Mouse (Mus musculus): ENCODE measurements at regions not wholly inside any gene's neighbourhood (a gene's known extent, or its start where the extent isn't known, plus 50 kb on each side); places are given as distances from the start of the nearest gene placed in this dataset.

DNA sequence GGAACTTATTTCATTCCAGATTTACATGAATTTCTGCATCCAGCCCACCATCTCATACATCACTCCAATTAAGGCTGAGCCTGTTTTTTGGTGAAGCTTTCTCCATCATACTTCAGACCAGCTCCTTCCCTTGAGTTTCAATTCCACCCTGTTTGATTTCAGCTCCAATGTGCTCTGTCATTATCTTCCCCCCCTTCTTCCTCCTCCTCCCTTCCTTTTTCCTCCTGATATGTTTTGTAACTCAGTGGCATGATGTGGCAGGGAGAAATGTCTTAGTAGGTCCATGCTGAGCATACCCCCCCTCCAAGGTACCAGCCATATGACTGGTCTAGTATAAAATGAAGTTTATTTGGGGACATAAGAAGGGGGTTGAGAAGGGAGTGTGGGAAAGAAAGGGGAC, 420.8 kb downstream of the Atp23 start:
- no peak for DNase-seq

DNA sequence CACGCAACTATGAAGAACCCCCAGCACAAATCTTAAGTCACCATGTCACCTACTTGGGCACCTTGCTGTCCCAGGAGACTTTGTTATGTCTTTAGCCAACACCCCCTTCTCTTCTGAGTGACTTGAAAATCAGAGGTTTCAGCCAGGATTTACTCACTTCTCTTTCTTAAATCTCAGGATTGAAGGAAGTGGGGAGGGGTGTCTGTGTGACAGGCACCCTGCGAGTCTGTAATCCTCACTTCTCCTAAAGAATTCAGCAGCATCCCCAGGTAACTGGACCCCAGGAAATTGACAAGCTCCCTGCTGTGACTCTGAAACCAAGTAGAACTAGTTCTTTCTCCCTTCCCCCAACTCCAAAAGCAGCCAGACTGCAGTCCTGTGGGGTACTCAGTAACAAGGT, 421.4 kb downstream of the Atp23 start:
- DNase-seq: no peak

- no peak for DNase-seq
Measured at GRCm38 (mm10) chr10:126473050-126473719, 428.0 kb downstream of the Atp23 start.

DNA sequence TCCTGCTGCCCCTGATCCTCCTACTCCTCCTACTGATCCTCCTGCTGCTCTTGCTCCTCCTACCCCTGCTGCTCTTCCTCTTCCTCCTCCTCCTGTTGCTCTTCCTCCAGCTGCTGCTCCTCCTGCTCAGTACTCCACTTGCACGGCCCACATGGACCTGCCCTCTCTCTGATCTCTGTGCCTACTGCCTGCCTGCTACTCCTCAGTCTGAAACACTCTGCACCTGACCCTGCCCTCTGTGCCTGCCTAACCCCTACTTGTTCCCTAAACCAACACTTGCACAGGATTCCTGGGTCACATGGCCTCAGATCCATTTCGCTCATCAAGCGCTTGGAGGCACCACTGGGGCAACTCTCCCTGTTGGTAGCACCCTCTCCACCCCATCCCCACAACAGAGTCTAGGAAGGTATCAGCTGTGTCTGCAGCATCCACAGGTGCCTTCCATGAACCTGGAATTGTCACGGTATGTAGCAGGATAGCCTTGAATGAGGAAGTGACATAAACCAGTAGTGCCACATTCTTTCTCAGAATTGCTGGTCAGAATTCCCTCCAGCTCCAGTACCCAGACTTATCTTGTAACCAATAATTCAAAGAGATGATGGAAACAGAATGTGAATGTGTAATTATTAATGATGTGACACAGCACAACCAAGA, 430.2 kb downstream of the Atp23 start:
- no peak for DNase-seq

- DNase-seq: no peak
Measured at GRCm38 (mm10) chr10:126462770-126463169, 438.4 kb downstream of the Atp23 start.

DNA sequence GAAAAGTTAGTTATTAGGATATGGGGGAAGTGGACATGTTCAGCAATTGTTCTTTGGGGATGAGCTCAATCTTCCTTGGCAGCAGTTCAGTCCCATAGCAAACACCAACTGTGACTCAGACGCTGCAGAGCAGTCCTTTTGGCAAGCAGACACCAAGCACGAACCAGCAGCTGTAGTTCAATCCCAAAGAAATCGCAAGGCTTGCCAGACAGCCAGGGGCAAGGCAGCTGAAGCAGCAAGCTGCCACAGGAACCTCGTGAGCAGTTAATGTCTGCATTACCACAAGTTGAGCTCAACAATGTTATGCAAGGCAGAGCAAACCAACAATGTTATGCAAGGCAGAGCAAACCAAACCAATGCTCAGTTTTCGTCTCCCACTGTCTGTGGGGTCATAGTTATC, 442.6 kb downstream of the Atp23 start:
- DNase-seq: no peak

DNA sequence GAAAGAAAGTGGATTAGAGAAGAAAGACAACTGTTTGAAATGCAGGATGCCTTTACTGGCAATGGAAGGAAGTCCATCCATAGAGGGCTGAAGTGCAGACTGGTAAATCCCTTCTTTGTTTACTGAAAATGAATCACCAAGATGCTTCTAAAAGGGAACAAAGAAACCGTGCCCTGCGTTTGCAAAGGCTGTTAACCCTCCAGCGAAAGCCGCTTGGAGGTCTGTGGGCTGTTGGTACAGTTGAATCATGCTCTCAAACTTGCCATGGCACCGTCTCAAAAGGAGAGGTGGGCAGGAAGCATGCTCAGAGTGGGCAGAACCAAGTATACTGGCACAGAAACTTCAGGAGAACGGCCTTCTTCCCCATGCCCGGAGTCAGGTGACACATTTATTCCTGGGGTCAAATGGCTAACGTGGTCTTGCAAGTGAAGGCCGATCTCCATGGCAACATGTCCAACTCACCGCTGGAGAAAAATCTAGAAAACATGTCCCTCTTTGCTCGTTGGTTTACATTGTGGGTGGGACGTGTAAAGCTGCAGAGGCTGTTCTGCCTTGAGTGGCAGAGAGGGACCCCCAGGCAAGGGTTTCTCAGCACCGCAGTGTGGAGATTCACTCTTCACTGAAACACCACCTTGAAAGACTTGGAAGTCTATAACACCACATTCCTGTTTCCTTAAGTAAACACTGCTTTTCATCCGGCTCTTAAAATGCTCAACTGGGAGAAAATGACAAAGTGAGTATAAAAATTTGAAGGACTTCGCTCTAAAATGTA, 448.2 kb downstream of the Atp23 start:
- no peak for DNase-seq

- DNase-seq: no peak
Measured at GRCm38 (mm10) chr10:126452057-126452622, 449.0 kb downstream of the Atp23 start.

DNA sequence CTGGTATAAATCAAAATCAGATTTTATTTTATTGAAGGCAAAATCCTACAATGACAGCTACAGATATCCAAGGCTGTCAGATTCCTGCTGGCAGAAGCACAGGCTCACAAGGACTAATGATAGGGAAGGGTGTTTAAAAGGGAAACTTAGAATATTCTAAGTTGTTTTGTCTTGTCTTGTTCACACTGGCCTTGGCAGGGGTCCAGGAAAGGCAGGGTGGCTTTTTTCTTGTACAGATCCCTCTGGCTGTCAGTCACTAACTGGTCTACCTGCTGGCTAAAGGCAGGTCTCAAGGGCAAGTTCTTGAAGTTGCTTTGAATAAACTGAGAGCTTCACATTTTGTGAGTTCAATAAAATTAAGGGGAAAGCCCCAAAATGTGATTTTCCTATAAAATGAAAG, 465.3 kb downstream of the Lrig3 start:
- DNase-seq: no peak

DNA sequence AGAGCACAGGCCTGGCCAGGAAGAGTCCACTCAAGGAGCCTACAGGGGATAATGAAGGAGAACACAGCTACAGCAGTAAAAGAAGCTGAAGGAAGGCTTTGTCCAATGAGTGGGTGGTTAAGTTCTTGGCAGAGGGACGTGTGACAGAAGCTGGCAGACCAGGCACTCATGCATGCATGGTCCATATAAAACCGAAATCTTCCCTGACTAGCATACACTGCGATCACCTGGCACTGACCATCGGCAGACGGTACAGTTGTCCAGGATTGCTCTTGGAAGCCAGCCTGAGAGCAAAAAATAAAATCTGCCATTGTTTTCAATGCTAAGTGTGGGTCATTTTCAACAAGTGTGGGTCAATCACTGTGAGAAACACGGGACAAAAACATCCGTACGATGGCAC, 464.4 kb downstream of the Lrig3 start:
- no peak for DNase-seq

GRCm38 (mm10) chr10:126429502-126429901, 463.5 kb downstream of the Lrig3 start:
- DNase-seq: no peak

GRCm38 (mm10) chr10:126422066-126422465, 456.1 kb downstream of the Lrig3 start:
- no peak for DNase-seq

GRCm38 (mm10) chr10:126413786-126414185, 447.8 kb downstream of the Lrig3 start:
- no peak for DNase-seq

DNA sequence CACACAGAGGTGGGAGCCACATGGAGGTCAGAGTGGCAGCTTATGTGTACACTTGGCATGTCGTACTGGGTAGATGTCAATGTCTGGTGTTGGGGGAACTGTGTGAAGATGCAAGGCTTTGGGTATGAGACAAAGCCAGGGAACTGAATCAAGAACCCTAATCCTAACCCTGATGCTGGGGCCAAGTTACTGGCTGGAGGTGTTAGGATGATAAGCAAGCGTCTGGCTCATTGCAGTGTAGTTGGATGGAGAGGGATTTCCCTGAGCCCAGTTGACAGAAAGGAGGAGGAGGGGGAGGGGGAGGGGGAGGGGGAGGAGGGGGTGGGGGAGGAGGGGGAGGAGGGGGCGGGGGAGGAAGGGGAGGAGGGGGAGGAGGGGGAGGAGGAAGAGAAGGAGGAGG, 426.3 kb downstream of the Lrig3 start:
- DNase-seq: no peak

DNA sequence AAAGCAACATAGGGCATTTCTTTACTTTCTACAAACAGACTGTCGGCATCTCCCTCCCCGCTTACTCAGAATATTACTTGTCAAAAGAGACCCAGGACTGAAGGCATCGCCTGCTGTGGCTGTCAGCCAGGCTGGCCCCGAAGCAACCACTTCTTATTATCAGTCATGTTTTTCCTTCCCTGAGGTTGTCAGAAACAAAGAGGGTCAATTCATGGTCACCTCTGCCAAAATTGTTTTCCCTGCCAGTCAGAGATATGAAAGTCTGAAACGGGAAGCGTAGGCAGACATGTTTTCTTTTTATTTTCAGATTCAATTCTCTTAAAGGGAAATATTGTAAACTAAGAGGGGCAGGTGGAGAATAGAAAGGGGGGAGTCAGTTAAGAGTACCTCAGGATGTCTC, 425.8 kb downstream of the Lrig3 start:
- no peak for DNase-seq

DNA sequence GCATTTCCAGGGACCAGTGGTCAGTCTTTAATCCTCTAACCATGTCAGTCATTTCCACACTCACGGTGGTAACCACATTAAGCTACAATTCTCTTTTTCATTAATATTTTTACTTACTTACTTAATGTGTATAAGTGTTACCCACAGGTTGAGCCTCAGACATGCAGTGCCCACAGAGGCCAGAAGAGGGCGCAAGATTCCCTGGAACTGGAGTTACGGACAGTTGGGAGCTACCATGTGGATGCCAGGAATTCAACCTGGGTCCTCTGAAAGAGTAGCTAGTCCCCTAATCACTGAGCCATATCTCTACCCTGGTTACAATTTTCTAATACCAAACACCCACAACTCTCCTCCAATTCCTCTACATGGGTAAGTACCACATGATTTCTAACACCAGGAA, 420.5 kb downstream of the Lrig3 start:
- DNase-seq: peak; percentile 32 to 39

GRCm38 (mm10) chr10:126385644-126386043, 419.7 kb downstream of the Lrig3 start:
- DNase-seq: no peak

GRCm38 (mm10) chr10:126380381-126380780, 414.4 kb downstream of the Lrig3 start:
- no peak for DNase-seq

- no peak for DNase-seq
Measured at GRCm38 (mm10) chr10:126379239-126379638, 413.3 kb downstream of the Lrig3 start.

DNA sequence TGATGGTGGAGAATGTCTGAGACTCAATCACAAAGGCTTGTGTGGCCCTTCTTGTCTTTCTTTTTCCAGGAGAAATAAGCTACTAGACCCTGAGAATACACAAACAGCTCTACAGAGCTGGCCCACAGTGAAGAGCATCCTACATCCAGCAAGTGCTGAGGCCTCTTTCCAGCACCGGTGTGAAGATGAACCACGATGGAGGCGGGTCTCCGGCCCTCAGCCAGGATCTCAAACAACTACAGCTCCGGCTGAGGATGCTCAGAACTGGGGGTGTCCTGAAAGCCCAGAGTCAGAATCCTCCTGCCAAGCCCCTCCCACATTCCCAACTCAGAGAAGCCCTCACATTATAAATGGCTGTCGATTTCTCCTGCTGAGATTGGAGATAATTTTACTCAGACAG, 407.9 kb downstream of the Lrig3 start:
- DNase-seq: no peak

DNA sequence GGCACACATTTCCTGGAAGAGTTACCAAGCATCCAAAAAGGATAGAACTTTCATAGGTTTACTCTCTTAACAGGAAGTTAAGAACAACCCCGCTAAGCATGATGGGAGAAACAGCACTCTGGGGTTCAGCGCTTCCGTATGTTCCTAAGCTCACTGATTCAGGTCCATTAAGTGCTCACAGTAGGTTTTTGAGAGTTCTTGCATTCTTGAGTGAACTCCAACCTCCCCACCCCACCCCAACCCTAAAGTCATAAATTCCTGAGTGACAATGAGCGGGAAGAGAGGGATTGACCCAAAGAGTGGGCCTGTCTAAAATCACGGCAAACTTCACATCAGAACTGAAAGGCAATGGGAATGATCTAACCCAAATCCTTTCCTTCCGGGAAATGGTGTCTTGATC, 405.9 kb downstream of the Lrig3 start:
- no peak for DNase-seq

DNA sequence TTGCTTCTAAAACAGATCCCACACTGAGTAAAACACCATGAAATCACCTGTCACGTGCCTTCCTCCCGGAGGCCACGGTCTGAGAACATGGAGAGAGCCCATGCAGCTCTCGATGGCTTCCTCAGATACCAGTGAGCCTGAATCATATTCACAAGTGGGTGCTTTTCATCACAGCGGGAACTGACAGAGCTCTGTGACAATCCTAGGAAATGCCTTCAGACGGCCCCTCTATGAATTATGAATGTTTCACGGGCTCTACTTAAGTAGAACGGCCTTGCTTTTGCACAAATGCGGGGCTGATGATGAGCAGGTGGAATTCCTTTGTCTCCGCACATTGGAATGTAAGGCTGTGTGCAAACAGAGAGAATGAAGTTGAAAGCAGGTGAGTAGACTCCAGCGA, 383.1 kb downstream of the Lrig3 start:
- DNase-seq: no peak

- DNase-seq: peak; percentile 12 to 16
Measured at GRCm38 (mm10) chr10:126337426-126337825, 371.5 kb downstream of the Lrig3 start.

GRCm38 (mm10) chr10:126333786-126334185, 367.8 kb downstream of the Lrig3 start:
- no peak for DNase-seq

Measured in B cell, adult 2 months (primary cell).